Mouse (Mus musculus): ENCODE results near the gene Diaph3. TPM values are rescaled to one million over a fixed set of nuclear protein-coding genes. Genes with fewer than 3 reads are reported as not detected.

Diaph3 gene
- total and polyA plus RNA-seq, 3 experiments, result 16.2 to 36.9 (median 17.5) TPM

DNA sequence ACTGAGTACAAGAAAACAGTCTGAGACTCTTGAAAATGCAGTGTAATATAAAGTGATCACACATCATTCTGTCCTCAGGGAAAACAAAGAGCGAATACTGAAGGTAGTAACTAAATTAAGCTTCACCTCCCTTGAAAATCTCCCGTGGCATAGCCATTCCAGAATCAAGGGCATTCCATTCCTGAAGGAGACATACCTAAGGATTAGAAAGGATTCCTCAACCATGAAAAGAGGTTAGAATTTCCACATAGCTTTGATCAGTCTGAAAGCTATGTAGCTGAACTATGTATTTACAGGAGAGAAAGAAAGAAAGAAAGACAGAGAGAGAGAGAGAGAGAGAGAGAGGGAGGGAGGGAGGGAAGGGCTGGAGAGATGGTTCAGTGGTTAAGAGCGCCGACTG, 210.3 kb downstream of the Diaph3 start:
- Histone ChIP-seq H3K9ac (ENCODE audit: insufficient read depth, low read depth) (no peak overlapping the region), H3K4me3 (replicated peaks in 1 of 3; ENCODE audit: low read depth in 2 of 3, low read length in 2 of 3, poor library complexity in 1 of 3) (no peak overlapping the region), H3K79me2 (replicated peaks; ENCODE audit: control insufficient read depth, extremely low read depth, insufficient read depth, poor library complexity, severe bottlenecking) (no peaks in the 10 kb centered on the region), H3K27me3 (replicated peaks) (no peaks in the 10 kb centered on the region), H3K36me3 (replicated peaks in 1 of 2; ENCODE audit: control insufficient read depth in 1 of 2, insufficient read depth in 1 of 2, low read length in 1 of 2) (peaks cover 0 to 19% of the 10 kb centered on the region in 2 experiments), H3K9me3 (replicated peaks; ENCODE audit: low read length) (no peaks in the 10 kb centered on the region), H3K27ac (ENCODE audit: insufficient read depth, low read depth) (no peak overlapping the region), H3K4me2 (ENCODE audit: insufficient read depth, low read depth, poor library complexity, severe bottlenecking) (no peak overlapping the region), H3K4me1 (ENCODE audit: control insufficient read depth in 1 of 2, insufficient read depth in 2 of 2) (no peaks in the 10 kb centered on the region)
- dilution Hi-C loops (cut with MboI; ENCODE audit: extremely low pct_ligation_motif_present, extremely low pct_unique_long_range_greater_than_20kb, low sequenced_read_pairs) (no loop called here), in situ Hi-C loops (cut with MboI; ENCODE audit: low pct_ligation_motif_present, low pct_unique_long_range_greater_than_20kb, low sequenced_read_pairs) (no loop called here)
- TF ChIP-seq CHD1 (IDR thresholded peaks at IDR 0.05; ENCODE audit: low read depth, low read length) (no peak), KAT2A (IDR thresholded peaks at IDR 0.05; ENCODE audit: insufficient replicate concordance, low read length) (no peak)
- no peak for DNase-seq (ENCODE audit: extremely low read depth)

DNA sequence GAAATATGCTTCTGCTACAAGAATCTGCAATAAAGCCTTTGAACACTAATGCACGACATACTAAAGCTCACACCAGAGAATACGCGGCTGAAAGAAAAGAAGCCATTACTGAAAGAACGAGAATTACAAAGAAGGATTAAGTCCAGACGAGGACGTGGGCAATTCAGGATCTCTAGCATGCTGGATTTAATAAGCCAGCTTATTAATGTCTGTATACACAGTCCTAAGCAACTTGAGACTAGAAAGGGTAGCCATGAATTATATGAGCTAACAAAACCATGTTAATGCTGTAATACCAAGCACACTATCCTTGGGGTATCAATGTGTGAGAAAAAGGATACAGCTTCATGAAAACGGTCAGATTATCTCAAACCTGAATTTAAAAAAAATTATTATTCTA, 214.2 kb downstream of the Diaph3 start:
- Histone ChIP-seq H3K9me3 (replicated peaks; ENCODE audit: low read length) (no peaks in the 10 kb centered on the region), H3K27me3 (replicated peaks) (no peaks in the 10 kb centered on the region), H3K36me3 (replicated peaks in 1 of 2; ENCODE audit: control insufficient read depth in 1 of 2, insufficient read depth in 1 of 2, low read length in 1 of 2) (peaks cover 0 to 17% of the 10 kb centered on the region in 2 experiments), H3K4me1 (ENCODE audit: control insufficient read depth in 1 of 2, insufficient read depth in 2 of 2) (no peaks in the 10 kb centered on the region), H3K27ac (ENCODE audit: insufficient read depth, low read depth) (no peak overlapping the region), H3K79me2 (replicated peaks; ENCODE audit: control insufficient read depth, extremely low read depth, insufficient read depth, poor library complexity, severe bottlenecking) (no peaks in the 10 kb centered on the region), H3K4me3 (replicated peaks in 1 of 3; ENCODE audit: low read depth in 2 of 3, low read length in 2 of 3, poor library complexity in 1 of 3) (no peak overlapping the region), H3K4me2 (ENCODE audit: insufficient read depth, low read depth, poor library complexity, severe bottlenecking) (no peak overlapping the region), H3K9ac (ENCODE audit: insufficient read depth, low read depth) (no peak overlapping the region)
- TF ChIP-seq POLR2AphosphoS2 (IDR thresholded peaks at IDR 0.05; ENCODE audit: low read depth, low read length), result no peak
- no peak for TF ChIP-seq POLR2A (IDR thresholded peaks at IDR 0.05; ENCODE audit: low read depth, low read length)
- TF ChIP-seq ZNF384 (IDR thresholded peaks at IDR 0.05; ENCODE audit: low read depth, low read length), result no peak
- TF ChIP-seq TBP (conservative IDR thresholded peaks at IDR 0.05; ENCODE audit: low read depth, low read length), result no peak
- no peak for TF ChIP-seq MAX (IDR thresholded peaks at IDR 0.05; ENCODE audit: low read length)
- TF ChIP-seq ZKSCAN1 (IDR thresholded peaks at IDR 0.05; ENCODE audit: borderline replicate concordance, low read depth, low read length), result no peak
- no peak for TF ChIP-seq EP300 (IDR thresholded peaks at IDR 0.05; ENCODE audit: low read length)
- TF ChIP-seq JUN (IDR thresholded peaks at IDR 0.05; ENCODE audit: insufficient read depth, low read depth, low read length), result no peak
- TF ChIP-seq ZMIZ1 (IDR thresholded peaks at IDR 0.05; ENCODE audit: low read depth, low read length), result no peak
- TF ChIP-seq CHD1 (IDR thresholded peaks at IDR 0.05; ENCODE audit: low read depth, low read length), result no peak
- no peak for TF ChIP-seq JUND (conservative IDR thresholded peaks at IDR 0.05; ENCODE audit: low read depth, low read length)
- TF ChIP-seq MXI1 (IDR thresholded peaks at IDR 0.05; ENCODE audit: low read depth, low read length), result no peak
- no peak for TF ChIP-seq SIN3A (IDR thresholded peaks at IDR 0.05; ENCODE audit: low read length)
- no peak for TF ChIP-seq CTCF (conservative IDR thresholded peaks at IDR 0.05 in 1 of 2, IDR thresholded peaks at IDR 0.05 in 1 of 2; ENCODE audit: low read depth in 2 of 2, low read length in 2 of 2)
- no peak for TF ChIP-seq USF2 (conservative IDR thresholded peaks at IDR 0.05; ENCODE audit: low read depth, low read length)
- no peak for TF ChIP-seq BHLHE40 (IDR thresholded peaks at IDR 0.05; ENCODE audit: low read depth, low read length)
- TF ChIP-seq RAD21 (IDR thresholded peaks at IDR 0.05; ENCODE audit: low read depth, low read length), result no peak
- DNase-seq (ENCODE audit: extremely low read depth), result no peak
- in situ Hi-C loops (cut with MboI; ENCODE audit: low pct_ligation_motif_present, low pct_unique_long_range_greater_than_20kb, low sequenced_read_pairs), result no loop called here
- dilution Hi-C loops (cut with MboI; ENCODE audit: extremely low pct_ligation_motif_present, extremely low pct_unique_long_range_greater_than_20kb, low sequenced_read_pairs), result no loop called here
